ENCODE assay signal across 9 mouse cellular contexts in the genomic region with DNA sequence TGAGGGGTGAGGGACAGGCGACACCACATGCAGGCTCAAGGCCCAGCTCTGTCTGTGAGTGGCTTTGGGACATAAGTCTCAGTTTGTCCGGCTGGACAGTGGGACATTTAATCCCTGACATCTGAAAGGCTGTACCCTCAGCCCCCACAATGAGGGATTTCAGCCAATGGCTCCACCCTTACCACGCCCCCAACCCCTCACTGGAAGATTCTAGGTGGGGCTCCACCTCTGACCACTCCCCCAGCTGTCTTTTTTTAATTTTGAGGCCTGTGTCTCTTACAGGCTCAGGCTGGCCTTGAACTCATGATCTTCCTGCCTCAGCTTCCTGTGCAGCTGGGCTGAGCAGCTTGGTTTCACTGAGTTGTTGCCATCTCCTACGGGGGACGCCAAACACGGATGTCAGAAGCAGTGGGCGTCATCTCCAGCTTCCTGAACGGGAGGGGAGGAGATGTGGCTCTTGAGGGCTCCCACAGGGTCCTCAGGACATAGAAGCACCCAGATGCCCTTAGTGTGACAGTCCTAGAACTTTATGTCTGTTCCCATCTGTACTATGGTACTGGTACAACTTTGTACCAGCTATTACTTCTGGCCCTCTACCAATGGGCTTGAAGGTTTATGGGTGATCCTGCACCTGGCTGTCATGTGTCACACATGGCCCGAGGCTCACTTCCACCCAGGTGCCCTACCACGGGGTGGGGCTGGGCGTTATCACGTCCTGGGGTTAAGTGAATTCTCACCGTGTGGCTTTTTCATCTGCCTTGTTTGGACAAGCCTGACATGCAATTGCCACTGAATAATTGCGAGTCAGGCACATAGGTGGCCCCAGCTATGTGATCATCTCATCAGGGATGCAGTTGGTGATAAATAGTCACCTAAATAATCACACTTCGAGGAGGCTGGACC. TPM values are rescaled to one million over a fixed set of nuclear protein-coding genes. Genes with fewer than 3 reads are reported as not detected.
DNase-seq lines count a peak whose midpoint lies in the region; ATAC-seq and TF ChIP-seq lines count a peak whose summit lies in the region.
"Had no signal": no experiment of that assay in that cellular context is flagged by ENCODE, and none has a peak within 500 bp of the region (broad histone marks: within the 10 kb centered on the region; RNA-seq: fewer than 3 reads in every experiment).

No protein-coding gene starts in this region.

- 65% methylated on average over 15 of the region's 15 CpGs for WGBS in hindbrain, embryonic 10.5 days
- 68% methylated on average over 15 of the region's 15 CpGs for WGBS in hindbrain, embryonic 11.5 days
- WGBS in spleen, adult 2 months, result 31% methylated on average over 15 of the region's 15 CpGs
- 63% methylated on average over 15 of the region's 15 CpGs for WGBS in forebrain, embryonic 15.5 days

- no peaks in the 10 kb centered on the region for H3K36me3 ChIP-seq in hindbrain, embryonic 10.5 days
- no peaks in the 10 kb centered on the region for H3K36me3 ChIP-seq in hindbrain, embryonic 11.5 days (ENCODE audit: control insufficient read depth, insufficient read depth, low read length)
- H3K36me3 ChIP-seq in spleen, adult 2 months (ENCODE audit: control insufficient read depth, insufficient read depth, low read length), result no peaks in the 10 kb centered on the region
- H3K36me3 ChIP-seq in forebrain, embryonic 15.5 days, result no peaks in the 10 kb centered on the region
- no peaks in the 10 kb centered on the region for H3K36me3 ChIP-seq in testis, adult 2 months (ENCODE audit: control insufficient read depth, insufficient read depth, low read length)
- H3K36me3 ChIP-seq: limb, embryonic 15.5 days had no signal

- H3K4me1 ChIP-seq in hindbrain, embryonic 10.5 days (replicated peaks), result peaks cover 39% of the 10 kb centered on the region
- no peaks in the 10 kb centered on the region for H3K4me1 ChIP-seq in hindbrain, embryonic 11.5 days (replicated peaks; ENCODE audit: control insufficient read depth, insufficient read depth, low read length)
- H3K4me1 ChIP-seq in spleen, adult 2 months (ENCODE audit: control insufficient read depth, insufficient read depth, insufficient read length), result peaks cover 31% of the 10 kb centered on the region
- H3K4me1 ChIP-seq in forebrain, embryonic 15.5 days, result peaks cover 43% of the 10 kb centered on the region
- H3K4me1 ChIP-seq in testis, adult 2 months (ENCODE audit: control insufficient read depth, insufficient read depth, low read length), result peaks cover 34% of the 10 kb centered on the region

- no peak overlapping the region for H3K4me3 ChIP-seq in hindbrain, embryonic 10.5 days
- no peak overlapping the region for H3K4me3 ChIP-seq in hindbrain, embryonic 11.5 days (ENCODE audit: low read depth, low read length)
- H3K4me3 ChIP-seq in spleen, adult 2 months (ENCODE audit: extremely low read depth, insufficient read depth, insufficient read length), result 0 out of 2 replicates have a peak overlapping the region, but pooled peaks have one; percentile 19
- no peak overlapping the region for H3K4me3 ChIP-seq in forebrain, embryonic 15.5 days
- H3K4me3 ChIP-seq in testis, adult 2 months (ENCODE audit: control insufficient read depth, low read depth, low read length), result no peak overlapping the region
- H3K4me3 ChIP-seq: limb, embryonic 15.5 days had no signal

- H3K9ac ChIP-seq in hindbrain, embryonic 11.5 days (ENCODE audit: low read depth, low read length), result no peak overlapping the region
- no peak overlapping the region; the same call in 1 of the 2 replicates for H3K9ac ChIP-seq in forebrain, embryonic 15.5 days (replicated peaks)
- H3K9ac ChIP-seq: limb, embryonic 15.5 days had no signal

- no peak for TF ChIP-seq POLR2A in spleen, adult 2 months (IDR thresholded peaks at IDR 0.05; ENCODE audit: low read depth, low read length)
- no peak for TF ChIP-seq POLR2A in testis, adult 2 months (IDR thresholded peaks at IDR 0.05; ENCODE audit: control insufficient read depth, low read depth, low read length)

- TF ChIP-seq CTCF in spleen, adult 2 months (IDR thresholded peaks at IDR 0.05; ENCODE audit: extremely low read depth, insufficient read depth, insufficient read length, insufficient replicate concordance), result no peak
- no peak for TF ChIP-seq CTCF in testis, adult 2 months (IDR thresholded peaks at IDR 0.05; ENCODE audit: control insufficient read depth, insufficient read depth, insufficient replicate concordance, low read depth, low read length)

- no peaks in the 10 kb centered on the region for H3K9me3 ChIP-seq in hindbrain, embryonic 10.5 days
- H3K9me3 ChIP-seq in hindbrain, embryonic 11.5 days (ENCODE audit: control insufficient read depth, low read length), result no peaks in the 10 kb centered on the region
- no peaks in the 10 kb centered on the region for H3K9me3 ChIP-seq in forebrain, embryonic 15.5 days
- H3K9me3 ChIP-seq: limb, embryonic 15.5 days had no signal

- peak; percentile 2 for DNase-seq in hindbrain, embryonic 10.5 days (ENCODE audit: low spot score)
- DNase-seq in hindbrain, embryonic 11.5 days (ENCODE audit: low spot score), result no peak
- peak in 1 of 2 experiments; percentile 26 for DNase-seq in spleen, adult 2 months (ENCODE audit: low read depth in 1 of 2, low spot score in 2 of 2)
- no peak for DNase-seq in spleen, postnatal 14 days (ENCODE audit: low spot score in 2 of 2)
- peak; percentile 55 for DNase-seq in lung, postnatal 36 days
- DNase-seq in embryo, embryonic 10 days (ENCODE audit: low spot score), result no peak

- H3K27me3 ChIP-seq in hindbrain, embryonic 10.5 days (ENCODE audit: insufficient read depth, poor library complexity, severe bottlenecking), result peaks cover 51% of the 10 kb centered on the region
- peaks cover 9% of the 10 kb centered on the region; the same call in 1 of the 2 replicates for H3K27me3 ChIP-seq in hindbrain, embryonic 11.5 days (ENCODE audit: control insufficient read depth, insufficient read depth, low read length)
- H3K27me3 ChIP-seq in spleen, adult 2 months (ENCODE audit: control insufficient read depth, insufficient read depth, low read length), result no peaks in the 10 kb centered on the region
- H3K27me3 ChIP-seq in forebrain, embryonic 15.5 days, result no peaks in the 10 kb centered on the region
- no peaks in the 10 kb centered on the region for H3K27me3 ChIP-seq in testis, adult 2 months (ENCODE audit: control insufficient read depth, insufficient read depth, low read length)
- H3K27me3 ChIP-seq: limb, embryonic 15.5 days had no signal

- no peak overlapping the region for H3K4me2 ChIP-seq in hindbrain, embryonic 11.5 days (replicated peaks; ENCODE audit: low read depth, low read length)
- H3K4me2 ChIP-seq in forebrain, embryonic 15.5 days (replicated peaks), result no peak overlapping the region
- H3K4me2 ChIP-seq: limb, embryonic 15.5 days had no signal

- ATAC-seq in hindbrain, embryonic 11.5 days (ENCODE audit: low FRiP score), result no peak
- no peak for ATAC-seq in forebrain, embryonic 15.5 days (replicated peaks)

- no peak overlapping the region for H3K27ac ChIP-seq in hindbrain, embryonic 10.5 days
- H3K27ac ChIP-seq in hindbrain, embryonic 11.5 days (ENCODE audit: low read depth, low read length), result no peak overlapping the region
- H3K27ac ChIP-seq in spleen, adult 2 months (ENCODE audit: insufficient read depth, low read length), result peak overlapping the region; percentile 88
- H3K27ac ChIP-seq in forebrain, embryonic 15.5 days (replicated peaks), result peak overlapping the region; percentile 81
- H3K27ac ChIP-seq in testis, adult 2 months (ENCODE audit: control insufficient read depth, insufficient read depth, low read depth, low read length), result peak overlapping the region; percentile 79
- H3K27ac ChIP-seq: limb, embryonic 15.5 days had no signal

RNA-seq across cellular contexts. Expression of gene Nfic, which starts 20.8 kb away (rescaled TPM):
- 10.5 and 16.0 TPM in 2 replicates for polyA plus RNA-seq in hindbrain, embryonic 10.5 days (2016; fragmentation: Nextera tagmentation; extraction: Ambion mirVana)
- polyA plus RNA-seq in hindbrain, embryonic 11.5 days (2014; fragmentation: Nextera tagmentation; extraction: Ambion mirVana), result 10.9 and 11.9 TPM in 2 replicates
- polyA plus RNA-seq in spleen, adult 2 months (2012; rRNA removed), result 26.0 and 32.4 TPM in 2 replicates
- 24.2 and 29.4 TPM in 2 replicates for polyA plus RNA-seq in forebrain, embryonic 15.5 days (2015; fragmentation: Nextera tagmentation; extraction: Ambion mirVana)
- polyA plus RNA-seq in testis, adult 2 months (2012; rRNA removed), result 9.8 and 9.9 TPM in 2 replicates

RNA-seq across cellular contexts. Expression of gene Smim24, which starts 41.8 kb away (rescaled TPM):
- polyA plus RNA-seq in hindbrain, embryonic 10.5 days (2016; fragmentation: Nextera tagmentation; extraction: Ambion mirVana), result 2.7 and 3.0 TPM in 2 replicates
- 2.7 and 4.1 TPM in 2 replicates for polyA plus RNA-seq in hindbrain, embryonic 11.5 days (2014; fragmentation: Nextera tagmentation; extraction: Ambion mirVana)
- polyA plus RNA-seq in spleen, adult 2 months (2012; rRNA removed), result 18.3 and 22.9 TPM in 2 replicates
- 1.2 and 1.8 TPM in 2 replicates for polyA plus RNA-seq in forebrain, embryonic 15.5 days (2015; fragmentation: Nextera tagmentation; extraction: Ambion mirVana)
- polyA plus RNA-seq in testis, adult 2 months (2012; rRNA removed), result 3,568 and 3,612 TPM in 2 replicates

RNA-seq across cellular contexts. Expression of gene Gm48552, which starts 45.8 kb away (rescaled TPM):
- 1.0 and 2.5 TPM in 2 replicates for polyA plus RNA-seq in hindbrain, embryonic 10.5 days (2016; fragmentation: Nextera tagmentation; extraction: Ambion mirVana)
- polyA plus RNA-seq in hindbrain, embryonic 11.5 days (2014; fragmentation: Nextera tagmentation; extraction: Ambion mirVana), result 0.49 and 1.0 TPM in 2 replicates
- 2.9 and 6.4 TPM in 2 replicates for polyA plus RNA-seq in spleen, adult 2 months (2012; rRNA removed)
- 2.9 and 3.1 TPM in 2 replicates for polyA plus RNA-seq in forebrain, embryonic 15.5 days (2015; fragmentation: Nextera tagmentation; extraction: Ambion mirVana)
- 0.65 TPM in 1 of 2 replicates, not detected in the other for polyA plus RNA-seq in testis, adult 2 months (2012; rRNA removed)

RNA-seq across cellular contexts. Expression of gene Celf5, which starts 47.9 kb away (rescaled TPM):
- 3.1 and 12.9 TPM in 2 replicates for polyA plus RNA-seq in hindbrain, embryonic 10.5 days (2016; fragmentation: Nextera tagmentation; extraction: Ambion mirVana)
- polyA plus RNA-seq in hindbrain, embryonic 11.5 days (2014; fragmentation: Nextera tagmentation; extraction: Ambion mirVana), result 12.7 and 13.7 TPM in 2 replicates
- polyA plus RNA-seq in spleen, adult 2 months (2012; rRNA removed), result 0.33 and 0.70 TPM in 2 replicates
- 76.1 and 78.5 TPM in 2 replicates for polyA plus RNA-seq in forebrain, embryonic 15.5 days (2015; fragmentation: Nextera tagmentation; extraction: Ambion mirVana)
- polyA plus RNA-seq in testis, adult 2 months (2012; rRNA removed), result 147 and 163 TPM in 2 replicates

RNA-seq across cellular contexts. Expression of gene Gm48551, which starts 50.3 kb away (rescaled TPM):
- polyA plus RNA-seq in hindbrain, embryonic 10.5 days (2016; fragmentation: Nextera tagmentation; extraction: Ambion mirVana), result 4.0 and 4.8 TPM in 2 replicates
- 2.2 and 3.2 TPM in 2 replicates for polyA plus RNA-seq in hindbrain, embryonic 11.5 days (2014; fragmentation: Nextera tagmentation; extraction: Ambion mirVana)
- 2.3 and 2.9 TPM in 2 replicates for polyA plus RNA-seq in spleen, adult 2 months (2012; rRNA removed)
- 5.4 and 6.6 TPM in 2 replicates for polyA plus RNA-seq in forebrain, embryonic 15.5 days (2015; fragmentation: Nextera tagmentation; extraction: Ambion mirVana)
- 1.2 and 1.6 TPM in 2 replicates for polyA plus RNA-seq in testis, adult 2 months (2012; rRNA removed)

Comparison
In these comparisons a context has a peak if more than half of its experiments do, and no peak if none do; other contexts are left out.
1. DNase-seq: peak in hindbrain, embryonic 10.5 days (single experiment) and lung, postnatal 36 days (single experiment); none in hindbrain, embryonic 11.5 days (single experiment), spleen, postnatal 14 days (0 of 2) and embryo, embryonic 10 days (single experiment).
2. H3K27ac ChIP-seq: peak in spleen, adult 2 months (single experiment), forebrain, embryonic 15.5 days (single experiment) and testis, adult 2 months (single experiment); none in hindbrain, embryonic 10.5 days (single experiment) and hindbrain, embryonic 11.5 days (single experiment).
3. RNA of gene Smim24, which starts 41.8 kb away (polyA plus RNA-seq): 3,568 to 3,612 TPM in testis, adult 2 months; 18.3 to 22.9 TPM in spleen, adult 2 months, 2.7 to 3.0 TPM in hindbrain, embryonic 10.5 days, 2.7 to 4.1 TPM in hindbrain, embryonic 11.5 days and 1.2 to 1.8 TPM in forebrain, embryonic 15.5 days; every median in the first group is over 100 times any median in the second.